Mouse (Mus musculus): ENCODE data around the gene Kctd7. TPM values are rescaled to one million over a fixed set of nuclear protein-coding genes. Genes with fewer than 3 reads are reported as not detected.

The Kctd7 gene
- total RNA-seq, 2 experiments from 2014 or later = 5.3 to 8.5 TPM

GRCm38 (mm10) chr5:130191865-130192264 lies 47.2 kb downstream of the Kctd7 start:
- no peak for DNase-seq

DNA sequence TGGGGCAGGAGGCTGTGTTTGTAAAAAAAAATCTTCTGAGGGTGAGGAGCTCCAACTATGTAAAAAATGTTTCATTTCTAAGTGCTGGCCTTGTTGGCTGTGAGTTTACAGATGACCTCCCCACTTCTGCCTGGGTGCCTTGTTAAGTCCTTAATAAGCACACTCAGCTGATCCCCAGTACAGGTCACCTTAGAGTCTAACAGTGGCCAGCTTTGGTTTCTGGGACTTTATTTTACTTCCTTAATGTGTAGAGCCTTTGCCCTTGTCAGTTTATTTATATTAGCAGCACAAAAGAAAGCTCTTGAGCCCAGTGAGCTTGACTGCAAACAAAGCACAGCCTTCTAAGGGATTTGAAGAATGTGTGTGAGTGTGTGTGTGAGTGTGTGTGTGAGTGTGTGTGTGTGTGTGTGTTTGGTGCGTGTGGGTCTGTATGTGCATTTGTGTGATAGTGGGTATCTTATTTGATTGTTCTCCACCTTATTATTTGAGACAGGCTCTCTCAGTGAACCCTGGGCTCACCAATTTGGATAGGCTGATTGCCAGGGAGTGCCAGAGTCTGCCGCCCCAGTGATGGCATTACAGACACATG lies 47.8 kb downstream of the Kctd7 start:
- no peak for DNase-seq

DNA sequence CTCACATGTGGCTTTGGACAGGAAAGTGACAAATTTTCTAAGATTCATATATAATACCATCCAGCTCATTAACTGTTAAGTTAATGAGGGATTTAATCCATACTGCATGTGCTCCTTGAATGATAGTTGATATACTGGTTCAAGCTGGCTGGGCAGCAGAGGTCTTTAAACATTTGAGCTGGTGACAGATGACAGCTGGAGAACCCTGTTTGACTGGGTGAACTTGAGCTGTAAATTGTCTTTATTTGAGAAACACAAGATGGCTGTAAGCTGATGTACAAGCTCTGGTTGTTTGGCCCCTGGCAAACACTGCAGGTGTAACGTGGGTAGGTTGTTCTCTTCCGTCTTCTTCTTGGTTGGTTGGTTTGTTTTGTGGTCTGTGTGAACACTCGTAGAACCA lies 49.1 kb downstream of the Kctd7 start:
- no peak for DNase-seq

DNA sequence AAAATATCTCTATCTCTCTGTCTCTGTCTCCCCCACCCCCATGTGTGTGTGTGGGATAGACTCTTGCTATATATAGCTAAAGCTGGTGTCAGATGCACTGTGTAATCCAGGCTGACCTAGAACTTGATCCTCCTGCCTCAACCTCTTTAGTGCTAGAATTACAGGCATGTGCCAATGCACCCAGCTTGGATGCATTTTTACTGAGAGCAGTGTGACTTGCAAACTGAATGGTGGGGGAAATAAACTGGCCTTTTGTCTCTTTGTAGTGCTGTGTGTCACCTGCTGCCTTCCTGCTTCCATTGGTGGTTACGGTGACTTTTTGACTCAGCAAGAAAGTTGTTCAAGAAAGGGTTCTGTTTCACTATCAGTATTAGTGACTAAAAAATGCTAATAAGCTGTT lies 51.6 kb downstream of the Kctd7 start:
- DNase-seq = no peak

DNA sequence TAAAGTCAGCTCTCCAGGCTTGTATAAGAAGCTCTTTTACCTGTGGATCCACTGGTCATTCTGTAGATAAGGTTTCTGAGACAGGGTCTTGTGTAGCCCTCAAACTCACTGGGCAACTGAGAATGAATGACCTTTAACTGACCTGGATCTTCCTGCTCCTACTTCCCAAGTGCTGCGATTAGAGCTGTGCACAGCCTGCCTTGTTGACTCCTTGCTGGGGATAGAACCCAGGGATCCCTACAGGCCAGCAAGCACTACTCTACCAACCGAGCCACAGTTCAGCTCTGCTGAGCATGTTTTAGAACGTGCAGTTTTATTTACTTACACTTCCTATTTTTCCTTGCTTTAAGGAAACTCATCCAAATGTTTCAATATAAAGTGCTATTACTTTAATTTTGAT lies 52.8 kb downstream of the Kctd7 start:
- no peak for DNase-seq

DNA sequence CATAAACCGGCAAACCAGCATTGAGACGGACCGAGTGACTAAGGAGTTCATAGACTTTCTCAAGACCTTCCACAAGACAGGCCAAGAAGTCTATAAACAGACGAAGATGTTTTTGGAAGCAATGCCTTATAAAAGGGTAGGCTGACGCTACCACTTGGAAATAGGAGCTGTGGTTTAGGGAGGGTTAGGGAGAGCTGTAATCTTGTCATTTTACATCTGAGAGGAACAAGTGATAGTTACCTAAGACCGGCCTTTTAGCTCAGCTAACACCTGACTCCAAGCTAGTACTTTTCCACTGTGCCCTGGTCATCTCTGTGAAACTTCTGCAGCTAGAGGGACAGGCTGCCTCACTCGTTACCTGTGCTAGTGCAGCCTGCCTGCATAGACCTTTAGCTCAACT lies 53.3 kb downstream of the Kctd7 start:
- DNase-seq = no peak

GRCm38 (mm10) chr5:130200233-130201029 lies 55.8 kb downstream of the Kctd7 start:
- peak; percentile 60 for DNase-seq

- DNase-seq = peak; percentile 40
Observed at GRCm38 (mm10) chr5:130203948-130204347, 59.3 kb downstream of the Kctd7 start.

DNA sequence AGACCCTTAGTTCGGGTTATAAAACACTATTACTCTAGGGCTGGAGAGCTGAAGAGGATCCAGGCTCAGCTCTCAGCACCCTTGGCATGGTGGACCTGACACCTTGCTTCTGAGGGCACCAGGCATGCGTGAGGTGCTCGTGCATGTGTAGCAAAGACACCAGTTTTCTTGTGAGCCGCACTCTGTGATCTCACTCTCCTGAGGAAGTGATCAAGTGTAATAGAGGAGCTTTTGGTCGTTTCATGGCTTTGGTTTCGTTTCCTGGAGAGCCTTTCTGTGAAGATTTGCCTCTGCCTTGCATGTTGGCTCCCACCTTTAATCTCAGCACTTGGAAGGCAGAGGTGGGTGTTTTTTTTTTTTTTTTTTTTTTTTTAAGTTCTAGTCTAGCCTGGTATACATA lies 59.9 kb downstream of the Kctd7 start:
- no peak for DNase-seq

Other genes with a start within 250 kb of the Kctd7 start
- 1 to 10 TPM; 2.8 to 3.6 TPM for gene Zbed5, start 249.1 kb upstream of the Kctd7 start, total RNA-seq (2021)
- gene Phkg1, start 246.3 kb upstream of the Kctd7 start, total RNA-seq (2021) = 1 to 10 TPM; 3.2 to 8.0 TPM
- gene Nupr1l, start 236.3 kb upstream of the Kctd7 start, total RNA-seq (2021) = 1 to 10 TPM; 4.0 to 5.8 TPM
- gene Vkorc1l1, start 202.9 kb upstream of the Kctd7 start, total RNA-seq (2021) = 10 to 100 TPM; 29.5 to 30.4 TPM
- 10 to 100 TPM; 41.0 to 44.6 TPM for gene Gusb, start 141.8 kb upstream of the Kctd7 start, total RNA-seq (2021)
- 100 to 1,000 TPM; 120 to 174 TPM for gene Asl, start 115.6 kb upstream of the Kctd7 start, total RNA-seq (2021)
- 10 to 100 TPM; 27.7 to 34.4 TPM for gene Crcp, start 115.6 kb upstream of the Kctd7 start, total RNA-seq (2021)
- 10 to 100 TPM; 35.1 to 40.0 TPM for gene Tpst1, start 71.5 kb upstream of the Kctd7 start, total RNA-seq (2021)
- 10 to 100 TPM; 35.6 to 41.5 TPM for gene Rabgef1, start 26.9 kb downstream of the Kctd7 start, total RNA-seq (2021)
- gene Tmem248, start 72.2 kb downstream of the Kctd7 start, total RNA-seq (2021) = 10 to 100 TPM; 48.6 to 54.3 TPM
- 10 to 100 TPM; 65.6 to 68.5 TPM for gene Sbds, start 110.7 kb downstream of the Kctd7 start, total RNA-seq (2021)
- gene Tyw1, start 110.8 kb downstream of the Kctd7 start, total RNA-seq (2021) = 10 to 100 TPM; 17.8 to 21.4 TPM
- 10 to 100 TPM; 26.8 to 33.5 TPM for gene Caln1, start 224.6 kb downstream of the Kctd7 start, total RNA-seq (2021)
- not detected for gene A330070K13Rik, start 239.8 kb downstream of the Kctd7 start, total RNA-seq (2021)

All from adrenal gland, postnatal 10 days (tissue).